Mouse (Mus musculus): ENCODE measurements around the gene Fastkd5.
"Not testable (repeated sequence)": the region's sequence is repeated elsewhere in the genome, so short reads cannot be mapped to it uniquely, and the experiment has no call there.

Fastkd5 gene

DNA sequence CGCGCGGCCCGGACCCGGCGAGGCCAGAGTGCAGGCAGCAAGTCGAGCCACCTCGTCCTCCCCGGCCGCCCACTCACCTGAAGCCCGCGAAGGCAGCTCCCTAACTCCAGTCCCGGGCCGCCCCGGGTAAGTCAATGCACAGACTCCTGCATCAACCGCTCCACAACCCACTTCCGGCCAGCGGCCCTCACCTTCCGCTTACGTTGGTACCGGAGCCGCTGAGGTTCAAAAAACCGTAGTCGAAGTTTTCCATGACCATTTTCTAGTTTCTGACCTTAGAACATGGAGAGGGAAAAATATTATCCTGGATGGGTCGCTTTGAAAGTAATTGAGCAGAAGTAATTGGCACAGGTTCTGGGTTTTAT, at the start of gene Fastkd5, which contains the start of gene Ubox5:
TSS of gene Fastkd5 (minus strand) at position 189 of the 365 bp plus-strand sequence.
TSS of gene Ubox5 (minus strand) at position 200 of the 365 bp plus-strand sequence.
- DNase-seq: peak; percentile 94

- no peak for DNase-seq
Measured at GRCm38 (mm10) chr2:130679154-130679553, 49.3 kb upstream of the Fastkd5 start.

- no peak for DNase-seq
Measured at GRCm38 (mm10) chr2:130677211-130677610, 47.4 kb upstream of the Fastkd5 start.

- DNase-seq: peak; percentile 83
Measured at GRCm38 (mm10) chr2:130667559-130667958, 37.7 kb upstream of the Fastkd5 start, which contains the start of gene Itpa. Gene Itpa, plus strand, starts transcription at chr2:130667610.

- peak; percentile 92 for DNase-seq
Measured at GRCm38 (mm10) chr2:130664102-130664701, 34.4 kb upstream of the Fastkd5 start, which contains the start of gene Ddrgk1. Gene Ddrgk1, minus strand, starts transcription at chr2:130664659.

DNA sequence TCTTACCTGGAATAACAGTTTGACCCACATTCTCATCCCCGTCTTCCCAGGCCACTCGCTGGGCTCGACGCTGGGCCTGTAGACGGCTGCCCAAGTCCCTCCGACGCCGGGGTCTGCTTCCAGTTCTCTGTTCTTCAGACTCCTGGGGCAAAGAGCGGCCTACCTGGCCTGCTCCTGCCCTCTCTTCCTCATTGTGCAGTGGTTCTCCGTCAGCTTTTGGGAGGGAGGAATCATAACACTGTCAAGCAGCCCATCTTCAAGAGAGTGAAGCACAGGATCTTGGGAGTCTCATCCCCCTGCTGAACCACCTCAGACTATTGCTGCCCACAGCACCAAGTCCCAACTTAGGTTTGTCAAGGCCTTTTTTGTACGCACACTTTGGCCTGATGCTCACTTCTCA, 33.5 kb upstream of the Fastkd5 start:
- DNase-seq: no peak

DNA sequence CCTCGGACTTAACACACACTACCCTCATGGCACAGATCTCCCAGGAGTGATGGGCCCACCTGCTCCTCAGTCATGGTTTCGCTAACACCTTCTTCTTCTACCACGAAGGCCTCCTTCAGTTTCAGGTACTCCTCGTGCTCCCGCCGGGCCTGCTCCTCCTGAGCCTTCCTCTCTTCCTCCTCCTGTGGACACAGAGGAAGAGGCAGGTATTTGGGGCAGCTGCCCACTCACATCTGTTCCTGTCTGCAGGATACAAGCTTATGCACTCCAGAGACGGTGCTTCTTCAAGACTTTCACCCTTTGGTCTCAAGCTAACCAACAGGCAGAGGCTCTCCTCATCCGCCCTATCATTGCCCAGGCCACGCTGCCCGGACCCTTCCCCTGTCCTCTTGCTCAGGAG, 28.7 kb upstream of the Fastkd5 start:
- no peak for DNase-seq

GRCm38 (mm10) chr2:130657541-130657940, 27.7 kb upstream of the Fastkd5 start:
- DNase-seq: no peak

DNA sequence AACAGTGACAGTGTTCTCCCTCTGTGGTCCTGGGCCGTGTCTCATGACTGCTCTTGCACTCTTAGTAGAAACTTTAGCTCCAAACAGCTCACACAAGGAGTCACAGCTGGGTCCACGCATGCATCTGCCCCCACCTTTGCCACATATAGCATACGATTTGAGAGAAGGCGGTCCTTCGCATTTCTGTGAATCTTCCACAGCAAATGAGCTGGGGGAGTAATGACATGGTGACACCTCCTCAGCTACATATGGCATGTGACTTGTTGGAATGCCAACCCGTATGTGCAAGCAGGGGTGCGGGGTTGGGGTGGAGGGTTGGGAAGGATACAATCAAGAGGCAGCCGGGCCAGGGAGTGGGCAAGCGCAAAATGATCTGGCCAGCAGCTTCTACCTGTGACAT, 26.7 kb upstream of the Fastkd5 start:
- no peak for DNase-seq

DNA sequence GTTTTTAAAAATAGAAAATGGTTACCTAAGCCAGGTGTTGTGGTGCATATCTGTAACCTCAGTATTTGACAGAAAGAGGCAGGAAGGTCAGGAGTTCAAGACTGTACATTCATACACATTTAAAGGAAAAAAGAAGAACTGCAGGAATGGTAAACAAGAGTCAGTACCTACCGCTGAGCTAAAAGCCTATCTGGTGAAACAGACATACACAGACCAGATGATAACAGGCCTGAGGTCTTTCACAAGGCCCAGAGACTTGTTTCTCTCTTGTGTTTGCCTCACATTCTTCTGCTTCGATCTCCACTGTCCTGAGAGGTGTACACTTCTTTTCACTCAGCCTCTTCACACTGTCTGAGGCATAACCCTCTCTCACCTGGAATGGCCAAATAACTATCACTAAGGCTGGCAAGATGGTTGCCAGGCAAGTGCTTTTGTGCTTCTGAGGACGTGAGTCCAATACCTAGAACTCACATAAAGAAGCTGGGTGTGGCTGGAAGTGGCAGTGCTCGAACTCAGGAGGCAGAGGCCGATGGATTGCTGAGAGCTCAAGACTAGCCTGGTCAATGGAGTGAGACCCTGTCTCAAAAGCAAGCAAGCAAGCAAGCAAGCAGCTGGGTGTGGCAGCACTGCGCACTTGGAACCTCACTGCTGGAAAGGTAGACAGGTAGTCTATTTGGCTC, 26.0 kb upstream of the Fastkd5 start:
- no peak for DNase-seq

DNA sequence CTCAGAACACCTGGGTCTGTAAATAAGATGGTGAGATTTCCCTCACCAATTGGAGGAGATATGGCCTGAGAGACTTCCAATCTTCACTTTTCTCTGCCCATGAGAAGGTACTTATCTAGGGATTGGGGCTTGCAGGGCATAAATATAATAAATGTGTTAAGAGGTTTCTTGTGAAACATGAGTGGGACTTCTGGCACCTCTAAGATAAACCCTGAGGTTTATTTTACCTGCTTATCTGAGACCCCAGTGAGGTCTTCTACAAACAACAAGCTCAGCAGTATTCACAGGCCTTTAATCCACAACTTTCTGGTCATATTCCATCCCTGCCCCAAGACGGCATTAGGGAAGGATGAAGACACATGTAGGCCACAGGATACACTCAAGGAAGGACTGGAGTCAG, 23.9 kb upstream of the Fastkd5 start:
- no peak for DNase-seq

GRCm38 (mm10) chr2:130653303-130653702, 23.5 kb upstream of the Fastkd5 start:
- no peak for DNase-seq

- not testable (repeated sequence) for DNase-seq
Measured at GRCm38 (mm10) chr2:130649028-130649427, 19.2 kb upstream of the Fastkd5 start.

DNA sequence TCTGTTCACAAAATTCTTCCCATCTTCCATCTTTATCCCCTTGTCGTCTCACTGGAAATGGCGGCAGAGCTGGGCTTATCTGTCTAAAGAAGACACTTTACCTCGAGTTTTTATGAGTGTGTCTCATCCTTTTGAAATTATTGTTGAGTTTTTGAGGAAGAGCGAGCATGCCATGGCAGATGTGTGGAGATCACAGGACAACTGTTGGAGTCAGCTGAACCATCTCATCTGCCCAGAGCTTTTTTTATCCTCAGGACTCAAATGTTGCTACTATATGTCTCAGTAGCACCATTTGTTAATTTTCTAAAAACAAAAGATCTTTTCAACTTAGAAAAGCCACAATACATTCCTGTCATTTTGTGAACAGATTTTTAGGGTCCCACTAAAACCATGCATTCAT, 15.4 kb upstream of the Fastkd5 start:
- no peak for DNase-seq

DNA sequence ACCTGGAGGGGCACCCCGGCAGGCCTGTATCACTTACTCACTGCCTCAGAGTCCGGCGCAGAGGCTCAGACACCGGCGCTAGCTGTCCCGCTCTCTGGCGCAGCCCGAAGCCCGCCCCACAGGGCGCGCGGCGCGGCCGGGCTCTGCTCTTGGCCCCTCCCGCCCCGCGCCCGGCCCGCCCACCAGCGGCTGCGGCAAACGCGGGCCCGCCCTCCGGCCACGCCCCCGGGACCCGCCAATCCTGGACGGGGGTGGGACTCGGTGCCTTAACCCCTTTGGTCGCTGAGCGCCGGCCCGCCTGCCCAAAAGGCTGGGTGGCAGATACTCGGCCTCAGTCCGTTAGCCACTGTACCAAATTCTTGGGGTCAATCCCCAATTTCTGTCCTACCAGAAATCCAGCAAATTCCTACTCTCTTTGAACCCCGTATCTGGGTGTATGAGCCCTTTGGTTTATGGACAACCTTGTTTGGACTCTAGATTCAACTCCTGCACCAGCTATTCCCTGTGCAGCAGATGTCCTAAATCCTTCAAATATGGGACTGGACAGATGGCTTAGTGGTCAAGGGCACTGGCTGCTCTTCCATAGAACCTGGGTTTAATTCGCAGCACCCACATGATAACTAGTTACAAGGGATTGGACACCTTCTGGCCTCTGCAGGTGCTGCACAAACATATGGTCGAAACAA, 13.0 kb upstream of the Fastkd5 start, which contains the start of gene Lzts3:
TSS of gene Lzts3 (minus strand) at position 120 of the 686 bp plus-strand sequence.
- peak; percentile 95 for DNase-seq

DNA sequence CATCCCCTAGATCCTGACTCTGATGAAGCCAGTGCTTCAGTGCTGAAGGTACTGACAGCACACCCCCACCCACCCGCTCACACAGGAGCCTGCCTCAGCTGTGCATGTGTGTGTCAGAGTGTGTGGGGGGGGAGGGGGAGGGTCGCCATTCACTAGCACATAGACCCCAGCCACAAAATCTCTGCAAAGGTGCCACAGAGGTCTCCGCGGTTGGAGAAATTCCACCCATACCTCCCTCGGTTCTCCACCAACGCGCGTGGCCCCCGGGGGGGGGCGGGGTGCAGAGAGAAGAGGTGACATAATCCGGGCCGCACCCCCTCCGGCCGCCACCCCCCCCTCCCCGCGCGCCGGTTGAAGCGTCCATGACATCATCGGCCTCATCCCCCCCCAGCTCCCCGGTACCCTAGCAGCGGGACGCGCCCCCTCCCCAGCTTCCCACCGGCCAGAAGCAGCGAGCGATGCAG, 12.4 kb upstream of the Fastkd5 start:
- DNase-seq: no peak

- DNase-seq: no peak
Measured at GRCm38 (mm10) chr2:130641351-130642025, 11.7 kb upstream of the Fastkd5 start.

DNA sequence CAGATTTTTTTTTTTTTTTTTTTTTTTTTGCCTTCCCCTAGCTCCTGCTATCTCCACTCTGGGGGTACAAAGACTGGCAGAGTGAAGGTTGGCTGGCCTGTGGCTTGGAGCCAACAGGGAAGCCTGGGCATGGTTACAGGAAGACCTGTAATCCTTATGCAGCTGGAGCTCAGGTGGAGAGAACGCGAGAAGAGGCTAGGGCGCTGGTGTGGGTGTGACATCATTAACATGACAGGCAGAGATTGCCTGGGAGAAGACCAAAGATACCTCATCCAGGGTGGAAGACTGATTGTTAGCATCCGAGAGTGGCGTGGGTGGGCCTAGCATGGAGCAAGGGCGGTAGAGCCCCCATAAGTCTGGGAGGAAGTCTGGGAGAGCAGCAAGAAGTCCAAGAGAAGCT, 9.4 kb upstream of the Fastkd5 start:
- no peak for DNase-seq

DNA sequence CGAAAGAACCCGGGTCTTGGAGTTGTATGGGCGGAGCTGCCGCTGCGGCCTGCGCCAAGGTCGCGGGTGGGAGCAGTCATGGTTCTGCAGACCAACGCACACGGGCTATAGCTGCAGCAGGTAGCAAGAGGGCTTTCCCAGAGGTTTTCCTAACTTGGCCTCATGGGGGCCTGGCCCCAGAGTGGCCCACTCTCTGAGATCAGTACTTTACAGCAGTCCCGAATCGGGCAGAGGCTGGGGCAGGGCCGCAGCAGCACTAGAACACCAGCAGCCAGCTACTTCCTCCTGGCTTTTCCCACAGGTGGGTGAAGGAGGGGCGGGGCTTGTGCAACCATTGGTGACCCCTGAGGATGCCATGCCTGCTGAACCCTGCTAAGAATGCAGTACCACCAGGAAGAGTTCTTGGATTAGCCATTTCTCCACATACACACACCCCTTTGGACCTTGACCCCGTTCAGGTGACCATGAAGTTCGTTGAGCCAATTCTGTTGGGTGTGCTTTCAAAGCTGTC, 8.3 kb upstream of the Fastkd5 start:
- no peak for DNase-seq

DNA sequence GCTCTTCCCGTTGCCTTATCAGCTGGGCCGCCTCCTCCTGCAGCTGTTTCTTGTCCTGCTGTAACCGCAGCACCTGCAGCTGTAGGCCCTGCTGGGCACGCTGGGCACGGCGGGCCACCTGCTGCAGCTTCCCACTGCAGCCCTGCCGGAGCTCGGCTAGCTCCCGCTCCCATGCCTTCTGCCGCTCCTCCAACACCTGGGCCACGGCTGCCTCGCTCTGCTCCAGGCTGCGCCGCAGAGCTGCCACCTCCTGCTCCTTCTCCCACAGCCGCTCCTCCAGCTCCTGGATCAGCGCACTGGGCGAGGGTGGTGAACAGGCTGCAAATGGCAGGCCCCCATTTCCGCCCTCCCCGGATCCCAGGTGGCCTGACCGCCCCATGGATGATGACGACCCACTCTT, 6.0 kb upstream of the Fastkd5 start:
- DNase-seq: no peak

DNA sequence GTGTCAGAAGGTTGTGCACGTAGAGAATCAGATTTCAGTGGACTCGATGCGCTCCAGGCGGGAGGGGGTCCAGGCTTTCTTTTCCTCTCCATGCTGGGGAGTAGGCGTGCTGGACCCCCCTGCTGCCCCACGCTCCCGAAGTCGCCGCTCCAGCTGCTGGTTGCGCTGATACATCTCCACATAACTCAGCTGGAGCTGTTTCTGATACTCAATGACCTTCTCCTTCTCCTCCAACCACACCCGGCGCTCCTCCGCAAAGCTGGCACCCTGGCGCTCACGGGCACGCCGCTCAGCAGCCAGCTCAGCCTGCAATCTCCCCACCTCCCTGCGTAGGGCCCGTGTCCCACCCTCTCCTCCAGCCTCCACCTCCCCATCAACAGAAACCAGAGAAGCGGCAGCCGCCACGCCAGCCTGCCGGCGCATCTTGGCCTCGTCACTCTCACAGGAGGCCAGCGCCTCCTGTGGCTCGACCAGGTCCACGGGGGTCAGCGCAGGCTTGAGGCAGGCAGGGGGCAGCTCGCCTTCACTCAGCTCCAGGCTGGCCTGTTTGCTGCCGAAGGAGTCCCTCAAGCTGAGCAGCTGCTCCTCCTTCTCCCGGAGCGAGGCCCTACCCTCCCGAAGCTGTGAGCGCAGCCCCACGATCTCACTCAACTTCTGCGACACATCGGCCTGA, 5.0 kb upstream of the Fastkd5 start:
- peak; percentile 22 for DNase-seq

- DNase-seq: no peak
Measured at GRCm38 (mm10) chr2:130634006-130634738, 4.3 kb upstream of the Fastkd5 start.
